Mouse (Mus musculus) limb, embryonic 10.5 days (tissue): ENCODE measurements around the gene Tmem117. TPM values are rescaled to one million over a fixed set of nuclear protein-coding genes. Genes with fewer than 3 reads are reported as not detected.

Source experiments
- DNase-seq: peaks from one replicate; pipeline ENCODE4 v3.0.0-alpha.2; 2017; ENCODE audit warnings: low spot score
- H3K27ac ChIP-seq: fragments of 300-500 bp; sonication (generic); 2 replicates; pipeline ENCODE4 v1.5.1; 2016; ENCODE audit warnings: mild to moderate bottlenecking
- H3K27me3 ChIP-seq: fragments of 300-500 bp; sonication (generic); 2 replicates; pipeline ENCODE4 v1.6.1; 2016; ENCODE audit warnings: low read depth, mild to moderate bottlenecking; ENCODE audit not compliant: poor library complexity, severe bottlenecking
- H3K36me3 ChIP-seq: fragments of 300-500 bp; sonication (generic); 2 replicates; pipeline ENCODE4 v1.6.1; 2016; ENCODE audit warnings: mild to moderate bottlenecking, moderate library complexity
- H3K4me1 ChIP-seq: fragments of 300-500 bp; sonication (generic); 2 replicates; pipeline ENCODE4 v1.6.1; 2016
- H3K4me3 ChIP-seq: fragments of 300-500 bp; sonication (generic); 2 replicates; pipeline ENCODE4 v1.5.1; 2016; ENCODE audit warnings: mild to moderate bottlenecking, moderate library complexity
- H3K9me3 ChIP-seq: fragments of 300-500 bp; sonication (generic); replicated peaks from 2 replicates; pipeline ENCODE4 v1.6.1; 2016; ENCODE audit warnings: mild to moderate bottlenecking
- WGBS: fragments of 180-500 bp; shearing (Covaris S2); methylation state at CpG from one replicate; pipeline ENCODE4 v1.1.7; 2016; 5-methylcytosine and 5-hydroxymethylcytosine counted together
- polyA plus RNA-seq: library from polyadenylated mRNA; unstranded; fragments of >200 nt; fragmentation: Nextera tagmentation; extraction: Ambion mirVana; gene quantifications from 2 replicates; pipeline ENCODE4 v1.2.1, GENCODE M21; 2016

Tmem117 gene
- polyA plus RNA-seq, 1 experiment from 2014 or later: 0.99 TPM

DNA sequence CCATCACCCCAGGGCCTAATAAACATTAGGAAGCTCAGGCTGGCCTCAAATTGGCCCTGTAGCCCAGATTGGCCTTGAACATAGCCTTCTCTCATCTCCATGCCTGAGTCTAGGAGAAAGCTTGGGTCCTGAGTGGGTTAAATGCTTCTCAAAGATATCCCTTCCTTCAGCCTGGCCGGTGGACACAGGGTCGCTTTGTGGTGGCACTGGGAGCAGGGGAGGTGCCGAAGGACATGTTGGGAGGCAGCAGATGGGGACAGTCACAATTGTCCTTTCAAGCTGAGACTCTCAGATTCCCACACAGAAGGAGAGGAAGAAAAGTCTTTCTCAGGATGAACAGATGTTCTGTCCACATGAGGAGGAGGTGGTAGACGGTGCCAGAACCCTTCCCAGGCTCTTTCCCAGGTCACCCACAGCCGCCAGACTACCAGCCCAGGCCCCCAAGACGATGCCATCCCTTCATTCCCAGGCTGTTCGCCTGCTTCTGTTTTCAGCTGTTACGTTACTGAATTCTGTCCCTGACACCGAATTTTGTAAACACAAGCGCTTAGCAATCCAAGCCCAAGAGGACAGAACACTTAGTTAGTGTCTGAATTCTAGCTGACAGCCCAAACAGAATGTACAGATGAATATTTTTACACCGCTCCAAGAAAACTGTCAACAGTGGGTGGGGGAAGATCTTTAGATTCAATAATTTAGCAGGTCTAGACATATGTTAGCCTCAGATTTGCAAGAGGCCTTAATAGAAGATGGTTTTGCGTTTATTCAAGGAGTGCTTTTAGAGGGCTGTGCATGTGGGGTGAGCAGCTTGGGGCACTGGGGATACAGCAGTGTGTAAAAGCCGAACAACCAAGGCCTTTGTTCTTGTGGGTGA, 23.2 kb downstream of the Tmem117 start:
- Histone ChIP-seq H3K4me3 (no peak overlapping the region), H3K9me3 (no peaks in the 10 kb centered on the region), H3K36me3 (no peaks in the 10 kb centered on the region), H3K27ac (no peak overlapping the region), H3K27me3 (0 out of 2 replicates have a peak, but pooled peaks cover 3% of the 10 kb centered on the region), H3K4me1 (peaks cover under 1% of the 10 kb centered on the region)
- WGBS: 80% methylated on average over 13 of the region's 13 CpGs
- DNase-seq: no peak

DNA sequence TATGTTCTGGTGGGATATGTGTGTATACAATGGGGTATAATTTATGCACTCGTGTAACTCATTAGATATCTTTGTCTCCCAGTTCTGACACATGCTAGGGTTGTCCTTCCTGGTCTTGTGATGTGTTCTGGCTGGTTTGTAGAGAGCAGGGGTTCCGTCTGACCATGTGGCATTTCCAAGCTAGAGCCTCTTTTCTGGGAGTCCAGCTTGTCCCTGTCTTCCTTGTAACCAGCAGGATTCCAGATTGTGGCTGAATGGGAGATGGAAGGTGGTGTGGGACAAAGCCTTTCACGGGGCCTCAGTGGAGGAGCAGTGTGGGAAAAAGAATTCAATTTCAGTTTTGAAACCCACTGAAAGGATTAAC, 23.8 kb downstream of the Tmem117 start:
- WGBS: 90% methylated on average over 3 of the region's 3 CpGs
- DNase-seq: no peak
- Histone ChIP-seq H3K4me3 (no peak overlapping the region), H3K27me3 (0 out of 2 replicates have a peak, but pooled peaks cover 3% of the 10 kb centered on the region), H3K4me1 (peaks cover 7% of the 10 kb centered on the region), H3K36me3 (no peaks in the 10 kb centered on the region), H3K27ac (no peak overlapping the region), H3K9me3 (no peaks in the 10 kb centered on the region)

DNA sequence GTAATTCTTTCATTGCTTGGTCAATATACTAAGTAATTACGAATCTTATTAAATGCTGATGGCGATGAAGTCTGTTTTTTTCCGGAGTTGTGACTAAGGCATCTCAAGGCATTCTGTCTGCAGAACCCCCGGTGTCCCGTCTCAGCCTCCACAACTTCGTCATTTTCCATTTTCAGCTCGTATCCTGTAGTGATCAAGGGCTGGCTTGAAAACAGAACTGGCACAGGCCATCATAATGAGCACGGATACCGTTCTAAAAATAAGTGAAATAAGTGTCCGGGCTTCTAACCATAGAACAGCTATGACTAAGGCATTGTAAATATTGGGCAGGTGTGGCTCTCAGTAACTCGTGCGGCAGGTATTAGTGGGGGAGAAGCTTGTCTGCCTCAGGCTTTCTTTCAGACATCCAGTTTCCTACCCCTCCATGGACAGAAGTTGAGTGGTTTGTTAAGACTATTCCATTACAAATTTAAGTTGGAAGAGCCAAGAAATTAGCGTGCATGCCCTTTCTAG, 26.8 kb downstream of the Tmem117 start:
- no peak for DNase-seq
- 93% methylated on average over 13 of the region's 13 CpGs for WGBS

DNA sequence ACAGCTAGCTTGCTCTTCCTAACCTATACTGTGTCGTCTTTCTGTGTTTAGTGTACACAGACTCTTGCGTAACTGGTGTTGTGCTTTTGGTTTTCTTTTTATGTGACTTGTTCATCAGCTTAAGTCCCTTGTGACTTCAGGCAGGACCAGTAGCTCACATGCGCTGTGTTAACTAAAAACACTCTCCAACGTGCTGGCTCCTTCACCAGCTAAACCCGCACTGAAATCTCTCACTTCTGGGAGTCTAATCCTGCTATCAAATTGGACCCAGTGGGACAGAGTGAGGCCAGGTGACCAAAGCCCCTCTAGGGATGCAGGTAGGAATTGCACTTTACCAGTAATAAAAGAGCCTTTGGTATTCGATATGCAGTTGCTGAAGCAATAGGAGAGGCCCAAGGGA, 28.9 kb downstream of the Tmem117 start:
- 72% methylated on average over 6 of the region's 6 CpGs for WGBS
- H3K27ac ChIP-seq: no peak overlapping the region; the same call in 1 of the 2 replicates
- H3K4me3 ChIP-seq: no peak overlapping the region
- H3K9me3 ChIP-seq: no peaks in the 10 kb centered on the region
- DNase-seq: no peak
- no peaks in the 10 kb centered on the region for H3K27me3 ChIP-seq
- no peaks in the 10 kb centered on the region for H3K36me3 ChIP-seq
- peaks cover 39% of the 10 kb centered on the region for H3K4me1 ChIP-seq

More for the DNA sequence above, 26.8 kb downstream of the Tmem117 start:
- H3K27ac ChIP-seq: no peak overlapping the region
- 0 out of 2 replicates have a peak, but pooled peaks cover 3% of the 10 kb centered on the region for H3K27me3 ChIP-seq
- H3K36me3 ChIP-seq: no peaks in the 10 kb centered on the region
- no peaks in the 10 kb centered on the region for H3K9me3 ChIP-seq
- H3K4me3 ChIP-seq: no peak overlapping the region
- H3K4me1 ChIP-seq: peaks cover 34% of the 10 kb centered on the region

DNA sequence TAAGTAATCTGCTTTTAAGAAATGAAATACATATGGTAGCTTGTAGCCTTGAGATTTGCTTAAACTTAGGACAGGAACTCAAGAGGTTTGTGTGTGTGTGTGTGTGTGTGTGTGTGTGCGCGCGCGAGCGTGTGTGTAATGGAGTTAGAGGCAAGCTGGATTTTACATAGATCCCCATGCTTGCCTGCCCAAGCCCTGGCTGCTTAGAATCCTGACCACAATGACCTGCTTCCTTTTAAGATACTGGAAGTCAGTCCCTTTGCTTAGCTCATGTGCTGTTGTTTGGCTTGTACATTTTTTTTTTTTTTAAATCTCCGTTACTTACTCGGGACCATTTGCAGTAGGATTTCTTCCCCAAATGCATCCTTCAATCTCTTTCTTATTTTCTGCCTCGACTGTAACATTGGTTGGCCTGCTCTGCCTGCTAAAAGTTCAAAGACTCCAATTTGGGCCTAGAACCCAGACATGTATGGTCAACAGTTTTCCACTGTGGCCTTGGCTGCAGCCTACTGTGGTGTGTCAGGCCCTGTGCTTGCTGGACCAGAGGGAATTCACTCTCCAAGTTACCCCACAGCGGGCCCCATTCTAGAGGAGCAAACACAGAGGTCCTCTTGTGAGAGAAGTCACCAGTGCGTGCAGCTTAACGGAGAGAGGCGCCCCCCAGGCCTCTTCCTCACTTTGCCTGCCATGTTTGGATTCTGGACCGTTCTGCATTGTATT, 29.5 kb downstream of the Tmem117 start:
- H3K36me3 ChIP-seq: no peaks in the 10 kb centered on the region
- peak; percentile 37 for DNase-seq
- peaks cover 39% of the 10 kb centered on the region for H3K4me1 ChIP-seq
- H3K27me3 ChIP-seq: no peaks in the 10 kb centered on the region
- 77% methylated on average over 13 of the region's 13 CpGs for WGBS
- no peaks in the 10 kb centered on the region for H3K9me3 ChIP-seq
- H3K27ac ChIP-seq: peak overlapping the region; percentile 82
- no peak overlapping the region for H3K4me3 ChIP-seq

DNA sequence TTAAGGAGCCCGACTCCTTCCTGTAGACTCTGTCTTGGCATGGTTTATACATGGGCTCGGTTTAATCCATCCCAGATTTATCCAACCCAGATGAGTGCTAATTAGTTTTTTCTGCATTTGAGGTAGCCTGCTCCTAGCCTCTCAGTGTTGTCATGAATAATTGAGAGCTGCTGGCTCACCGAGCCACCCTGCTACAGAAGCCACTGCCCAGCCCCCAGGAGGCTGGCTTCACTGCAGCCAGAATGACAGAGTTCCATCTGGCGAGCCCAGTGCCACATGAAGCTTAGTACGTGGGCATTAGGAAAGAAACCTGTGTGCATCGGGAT, 30.0 kb downstream of the Tmem117 start:
- Histone ChIP-seq H3K27ac (peak overlapping the region; percentile 82), H3K9me3 (no peaks in the 10 kb centered on the region), H3K27me3 (no peaks in the 10 kb centered on the region), H3K4me3 (no peak overlapping the region), H3K36me3 (no peaks in the 10 kb centered on the region), H3K4me1 (peaks cover 39% of the 10 kb centered on the region)
- DNase-seq: no peak
- WGBS: 34% methylated on average over 6 of the region's 6 CpGs

DNA sequence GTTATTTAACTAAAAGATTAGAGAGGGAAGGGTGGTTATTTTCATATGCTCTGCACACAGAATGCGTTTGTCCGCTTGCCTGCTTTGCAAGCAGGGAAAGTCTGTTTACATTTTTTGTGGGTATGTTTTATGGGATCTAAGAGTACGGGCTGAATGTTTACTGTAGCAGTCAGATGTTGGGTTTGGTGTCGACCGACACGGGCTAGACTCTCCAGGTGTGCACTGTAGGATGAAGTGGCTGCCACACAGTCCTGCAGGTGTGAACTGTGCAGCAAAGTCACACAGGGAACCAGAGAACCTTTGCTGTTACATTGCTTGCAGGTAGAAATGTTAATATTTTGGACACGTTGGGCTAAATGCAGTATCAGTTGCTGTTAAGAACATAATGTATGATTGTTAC, 31.9 kb downstream of the Tmem117 start:
- H3K27ac ChIP-seq: no peak overlapping the region

DNA sequence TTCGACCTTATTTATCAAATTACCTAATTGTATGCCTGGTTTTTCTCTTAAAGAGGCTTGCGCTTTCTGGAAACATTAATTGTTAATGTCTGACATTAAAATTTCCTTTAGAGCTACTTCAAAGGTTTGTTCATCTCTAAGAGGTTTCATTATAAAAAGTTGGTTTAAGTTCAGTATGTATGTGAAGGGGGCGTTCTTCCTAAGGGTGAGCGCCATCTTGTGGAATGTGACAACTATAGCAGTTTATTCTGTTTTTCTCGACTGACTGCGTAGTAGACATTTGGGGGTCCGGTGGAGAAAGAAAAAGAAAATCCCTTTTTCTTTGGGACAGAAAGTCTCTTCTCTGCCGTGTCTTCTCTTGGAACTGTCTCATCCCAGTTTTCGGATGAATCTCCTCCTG, 32.4 kb downstream of the Tmem117 start:
- Histone ChIP-seq H3K9me3 (no peaks in the 10 kb centered on the region), H3K27me3 (no peaks in the 10 kb centered on the region), H3K36me3 (no peaks in the 10 kb centered on the region), H3K4me1 (peaks cover 41% of the 10 kb centered on the region), H3K4me3 (no peak overlapping the region), H3K27ac (no peak overlapping the region)
- WGBS: 32% methylated on average over 9 of the region's 9 CpGs
- no peak for DNase-seq

More for the DNA sequence above, 31.9 kb downstream of the Tmem117 start:
- H3K9me3 ChIP-seq: no peaks in the 10 kb centered on the region
- no peaks in the 10 kb centered on the region for H3K27me3 ChIP-seq
- peaks cover 40% of the 10 kb centered on the region for H3K4me1 ChIP-seq
- no peak overlapping the region for H3K4me3 ChIP-seq
- no peak for DNase-seq
- 72% methylated on average over 7 of the region's 7 CpGs for WGBS
- no peaks in the 10 kb centered on the region for H3K36me3 ChIP-seq

DNA sequence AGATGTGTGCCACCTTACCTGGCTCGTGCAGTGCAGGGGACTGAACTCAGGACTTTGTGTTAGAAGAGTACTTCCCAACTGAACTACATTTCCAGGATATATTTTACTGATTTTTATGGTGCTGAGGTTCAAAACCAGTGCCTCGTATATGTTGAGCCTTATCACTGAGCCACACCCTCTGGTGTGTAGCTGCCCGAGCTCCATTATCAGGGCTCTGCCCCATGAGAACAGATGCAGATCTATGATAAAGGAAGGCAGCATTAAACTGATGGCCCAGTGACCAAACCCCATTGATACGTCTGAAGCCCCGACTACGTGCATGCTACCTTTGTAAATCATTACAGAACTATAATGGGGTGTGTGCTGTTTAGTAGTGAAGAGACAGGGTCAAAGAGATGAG, 35.6 kb downstream of the Tmem117 start:
- Histone ChIP-seq H3K27ac (no peak overlapping the region), H3K4me3 (no peak overlapping the region), H3K27me3 (no peaks in the 10 kb centered on the region), H3K36me3 (no peaks in the 10 kb centered on the region), H3K4me1 (peaks cover 16% of the 10 kb centered on the region), H3K9me3 (no peaks in the 10 kb centered on the region)
- no peak for DNase-seq
- WGBS: 90% methylated on average over 6 of the region's 6 CpGs

DNA sequence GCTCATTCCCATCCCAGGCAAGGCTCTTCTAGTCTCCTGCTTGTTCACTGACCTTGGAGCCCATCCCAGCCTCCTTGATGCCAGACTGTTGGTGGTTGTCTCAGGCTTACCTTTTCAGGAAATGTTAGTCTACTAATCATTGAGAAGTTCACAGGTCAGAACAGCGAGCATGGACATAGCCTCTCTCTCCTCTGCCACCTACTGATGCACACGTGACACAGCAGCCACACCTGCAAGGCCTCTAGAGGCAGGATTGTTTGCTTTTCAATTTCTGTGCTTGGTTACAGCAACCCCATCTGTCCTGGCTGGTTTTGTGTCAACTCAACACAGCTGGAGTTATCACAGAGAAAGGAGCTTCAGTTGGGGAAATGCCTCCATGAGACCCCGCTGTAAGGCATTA, 52.1 kb downstream of the Tmem117 start:
- Histone ChIP-seq H3K27ac (no peak overlapping the region), H3K4me1 (no peaks in the 10 kb centered on the region; the same call in 1 of the 2 replicates), H3K9me3 (no peaks in the 10 kb centered on the region), H3K27me3 (no peaks in the 10 kb centered on the region), H3K36me3 (no peaks in the 10 kb centered on the region), H3K4me3 (no peak overlapping the region)
- DNase-seq: no peak
- WGBS: 70% methylated on average over 3 of the region's 3 CpGs

DNA sequence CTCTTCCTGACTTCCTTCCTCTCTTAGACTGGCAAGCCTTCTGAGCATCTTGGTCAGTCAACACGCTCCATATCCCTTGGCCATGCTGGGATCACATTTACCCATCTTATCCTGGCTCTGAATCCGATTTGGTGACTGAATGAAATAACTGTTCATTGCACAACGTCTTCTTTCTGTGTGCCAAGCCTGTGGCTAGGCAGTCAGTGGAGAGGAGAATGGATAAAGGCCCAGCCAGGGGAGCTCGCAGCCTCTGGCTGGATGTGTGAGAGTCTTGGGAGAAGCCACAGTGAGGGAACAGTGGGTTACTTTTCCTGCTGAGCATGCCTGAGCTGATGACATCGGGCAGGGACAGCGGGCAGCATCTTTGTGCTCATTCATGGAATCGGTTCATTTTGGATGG, 55.2 kb downstream of the Tmem117 start:
- Histone ChIP-seq H3K27me3 (no peaks in the 10 kb centered on the region), H3K36me3 (no peaks in the 10 kb centered on the region), H3K4me1 (peaks cover 6% of the 10 kb centered on the region), H3K27ac (no peak overlapping the region), H3K4me3 (no peak overlapping the region), H3K9me3 (no peaks in the 10 kb centered on the region)
- 87% methylated on average over 7 of the region's 7 CpGs for WGBS
- no peak for DNase-seq

DNA sequence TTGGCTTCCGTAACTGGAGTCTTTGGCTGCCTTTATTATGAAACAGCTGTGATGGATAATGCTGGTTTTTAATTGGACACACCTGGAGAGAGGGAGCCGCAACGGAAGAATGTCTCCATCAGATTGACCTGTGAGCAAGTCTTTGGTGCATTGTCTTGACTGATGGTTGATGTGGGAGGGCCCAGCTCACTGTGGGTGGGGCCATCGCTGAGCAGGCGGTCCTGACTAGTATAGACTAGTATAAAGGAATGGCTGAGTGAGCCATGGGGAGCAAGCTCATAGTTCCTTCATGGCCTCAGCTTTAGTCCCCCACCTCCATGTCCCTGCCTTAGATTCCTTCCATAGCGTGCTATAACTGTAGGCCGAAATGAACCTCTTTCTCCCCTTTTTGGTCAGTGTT, 58.1 kb downstream of the Tmem117 start:
- Histone ChIP-seq H3K27ac (no peak overlapping the region), H3K4me3 (no peak overlapping the region), H3K4me1 (peaks cover 6% of the 10 kb centered on the region), H3K27me3 (no peaks in the 10 kb centered on the region), H3K36me3 (no peaks in the 10 kb centered on the region), H3K9me3 (no peaks in the 10 kb centered on the region)
- 74% methylated on average over 7 of the region's 7 CpGs for WGBS
- no peak for DNase-seq

DNA sequence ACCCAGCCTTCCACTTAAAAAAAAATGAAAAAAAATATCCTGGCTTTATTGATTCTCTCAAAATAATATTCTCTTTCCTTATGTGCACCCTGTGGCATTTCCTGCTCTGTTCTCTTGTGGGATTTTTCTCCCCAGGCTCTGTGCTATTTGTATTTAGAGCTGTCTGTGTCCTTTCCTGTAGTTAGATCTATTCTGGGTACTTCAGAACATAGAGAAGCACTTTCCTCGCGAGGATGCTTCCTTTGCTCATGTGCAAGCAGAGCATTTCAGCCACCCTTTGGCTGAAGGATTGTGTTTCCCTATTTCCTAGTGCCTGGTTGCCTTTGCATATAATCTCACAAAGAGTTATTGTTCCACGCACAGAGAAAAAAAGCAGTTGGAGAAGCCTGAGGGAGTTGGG, 58.6 kb downstream of the Tmem117 start:
- DNase-seq: no peak
- Histone ChIP-seq H3K4me3 (no peak overlapping the region), H3K27me3 (no peaks in the 10 kb centered on the region), H3K36me3 (no peaks in the 10 kb centered on the region), H3K9me3 (no peaks in the 10 kb centered on the region), H3K27ac (no peak overlapping the region), H3K4me1 (peaks cover 6% of the 10 kb centered on the region)
- WGBS: 85% methylated on average over 3 of the region's 3 CpGs
